Mouse (Mus musculus): Measurements from ENCODE around the gene Stat6. TPM values are rescaled to one million over a fixed set of nuclear protein-coding genes. Genes with fewer than 3 reads are reported as not detected.

Stat6 gene
- polyA plus RNA-seq, 1 experiment from 2014 or later, result 5.4 TPM

- Histone ChIP-seq H3K9me3 (replicated peaks; ENCODE audit: control insufficient read depth, low read length, poor library complexity, severe bottlenecking) (no peaks in the 10 kb centered on the region), H3K27me3 (ENCODE audit: control insufficient read depth, insufficient read depth, low read depth, low read length) (no peaks in the 10 kb centered on the region)
- WGBS, result 23% methylated on average over 1 of the region's 1 CpGs
These were observed 48.3 kb downstream of the Stat6 start for GRCm38 (mm10) chr10:127691053-127691452.

GRCm38 (mm10) chr10:127694636-127695035, 51.9 kb downstream of the Stat6 start:
- 53% methylated on average over 2 of the region's 2 CpGs for WGBS

More at GRCm38 (mm10) chr10:127691053-127691452, 48.3 kb downstream of the Stat6 start:
- Histone ChIP-seq H3K4me1 (ENCODE audit: control insufficient read depth, insufficient read depth, low read length) (no peaks in the 10 kb centered on the region), H3K4me2 (ENCODE audit: low read length) (no peak overlapping the region), H3K27ac (ENCODE audit: low read length) (no peak overlapping the region), H3K9ac (ENCODE audit: low read depth, low read length) (no peak overlapping the region), H3K4me3 (ENCODE audit: low read depth, low read length) (no peak overlapping the region), H3K36me3 (ENCODE audit: control insufficient read depth, insufficient read depth, low read length) (0 out of 2 replicates have a peak, but pooled peaks cover 3% of the 10 kb centered on the region)
- ATAC-seq, result no peak

GRCm38 (mm10) chr10:127695775-127696174, 53.0 kb downstream of the Stat6 start:
- H3K36me3 ChIP-seq (ENCODE audit: control insufficient read depth, insufficient read depth, low read length), result 0 out of 2 replicates have a peak, but pooled peaks cover 3% of the 10 kb centered on the region
- H3K4me2 ChIP-seq (ENCODE audit: low read length), result no peak overlapping the region
- H3K9ac ChIP-seq (ENCODE audit: low read depth, low read length), result no peak overlapping the region
- H3K27ac ChIP-seq (ENCODE audit: low read length), result no peak overlapping the region
- no peak for ATAC-seq
- H3K9me3 ChIP-seq (replicated peaks; ENCODE audit: control insufficient read depth, low read length, poor library complexity, severe bottlenecking), result no peaks in the 10 kb centered on the region
- H3K4me1 ChIP-seq (ENCODE audit: control insufficient read depth, insufficient read depth, low read length), result no peaks in the 10 kb centered on the region
- WGBS, result 93% methylated on average over 7 of the region's 7 CpGs
- no peak overlapping the region for H3K4me3 ChIP-seq (ENCODE audit: low read depth, low read length)
- H3K27me3 ChIP-seq (ENCODE audit: control insufficient read depth, insufficient read depth, low read depth, low read length), result no peaks in the 10 kb centered on the region

More at GRCm38 (mm10) chr10:127694636-127695035, 51.9 kb downstream of the Stat6 start:
- H3K4me1 ChIP-seq (ENCODE audit: control insufficient read depth, insufficient read depth, low read length), result no peaks in the 10 kb centered on the region
- H3K9ac ChIP-seq (ENCODE audit: low read depth, low read length), result no peak overlapping the region
- H3K9me3 ChIP-seq (replicated peaks; ENCODE audit: control insufficient read depth, low read length, poor library complexity, severe bottlenecking), result no peaks in the 10 kb centered on the region
- H3K36me3 ChIP-seq (ENCODE audit: control insufficient read depth, insufficient read depth, low read length), result 0 out of 2 replicates have a peak, but pooled peaks cover 3% of the 10 kb centered on the region
- no peaks in the 10 kb centered on the region for H3K27me3 ChIP-seq (ENCODE audit: control insufficient read depth, insufficient read depth, low read depth, low read length)
- no peak for ATAC-seq
- H3K27ac ChIP-seq (ENCODE audit: low read length), result no peak overlapping the region
- no peak overlapping the region for H3K4me3 ChIP-seq (ENCODE audit: low read depth, low read length)
- no peak overlapping the region for H3K4me2 ChIP-seq (ENCODE audit: low read length)

GRCm38 (mm10) chr10:127698966-127699365, 56.2 kb downstream of the Stat6 start:
- H3K9me3 ChIP-seq (replicated peaks; ENCODE audit: control insufficient read depth, low read length, poor library complexity, severe bottlenecking), result no peaks in the 10 kb centered on the region
- H3K4me1 ChIP-seq (ENCODE audit: control insufficient read depth, insufficient read depth, low read length), result no peaks in the 10 kb centered on the region
- no peak overlapping the region for H3K9ac ChIP-seq (ENCODE audit: low read depth, low read length)
- H3K36me3 ChIP-seq (ENCODE audit: control insufficient read depth, insufficient read depth, low read length), result 0 out of 2 replicates have a peak, but pooled peaks cover 3% of the 10 kb centered on the region
- no peak overlapping the region for H3K4me2 ChIP-seq (ENCODE audit: low read length)
- no peak overlapping the region for H3K27ac ChIP-seq (ENCODE audit: low read length)
- no peak for ATAC-seq
- WGBS, result 93% methylated on average over 7 of the region's 7 CpGs
- no peaks in the 10 kb centered on the region for H3K27me3 ChIP-seq (ENCODE audit: control insufficient read depth, insufficient read depth, low read depth, low read length)
- no peak overlapping the region for H3K4me3 ChIP-seq (ENCODE audit: low read depth, low read length)

GRCm38 (mm10) chr10:127703299-127703698, 60.5 kb downstream of the Stat6 start:
- WGBS, result 55% methylated on average over 4 of the region's 4 CpGs
- Histone ChIP-seq H3K4me3 (ENCODE audit: low read depth, low read length) (no peak overlapping the region), H3K9ac (ENCODE audit: low read depth, low read length) (no peak overlapping the region), H3K9me3 (replicated peaks; ENCODE audit: control insufficient read depth, low read length, poor library complexity, severe bottlenecking) (no peaks in the 10 kb centered on the region), H3K4me1 (ENCODE audit: control insufficient read depth, insufficient read depth, low read length) (no peaks in the 10 kb centered on the region), H3K27me3 (ENCODE audit: control insufficient read depth, insufficient read depth, low read depth, low read length) (no peaks in the 10 kb centered on the region), H3K4me2 (ENCODE audit: low read length) (no peak overlapping the region), H3K36me3 (ENCODE audit: control insufficient read depth, insufficient read depth, low read length) (no peaks in the 10 kb centered on the region), H3K27ac (ENCODE audit: low read length) (no peak overlapping the region)
- no peak for ATAC-seq

GRCm38 (mm10) chr10:127704293-127704692, 61.5 kb downstream of the Stat6 start:
- H3K4me2 ChIP-seq (ENCODE audit: low read length), result no peak overlapping the region
- H3K4me3 ChIP-seq (ENCODE audit: low read depth, low read length), result no peak overlapping the region

GRCm38 (mm10) chr10:127704766-127705220, 62.0 kb downstream of the Stat6 start, which contains the start of gene Myo1a:
Gene Myo1a, plus strand, starts transcription at chr10:127705170.
- Histone ChIP-seq H3K9ac (ENCODE audit: low read depth, low read length) (no peak within 1 kb of the TSS), H3K4me2 (ENCODE audit: low read length) (no peak within 1 kb of the TSS), H3K9me3 (replicated peaks; ENCODE audit: control insufficient read depth, low read length, poor library complexity, severe bottlenecking) (no peaks in the 10 kb centered on the region), H3K27ac (ENCODE audit: low read length) (no peak within 1 kb of the TSS), H3K4me1 (ENCODE audit: control insufficient read depth, insufficient read depth, low read length) (no peaks in the 10 kb centered on the region), H3K4me3 (ENCODE audit: low read depth, low read length) (no peak within 1 kb of the TSS), H3K36me3 (ENCODE audit: control insufficient read depth, insufficient read depth, low read length) (no peaks in the 10 kb centered on the region), H3K27me3 (ENCODE audit: control insufficient read depth, insufficient read depth, low read depth, low read length) (no peaks in the 10 kb centered on the region)
- ATAC-seq, result no peak
- 81% methylated on average over 2 of the region's 2 CpGs for WGBS

More at GRCm38 (mm10) chr10:127704293-127704692, 61.5 kb downstream of the Stat6 start:
- 73% methylated on average over 2 of the region's 2 CpGs for WGBS
- Histone ChIP-seq H3K36me3 (ENCODE audit: control insufficient read depth, insufficient read depth, low read length) (no peaks in the 10 kb centered on the region), H3K4me1 (ENCODE audit: control insufficient read depth, insufficient read depth, low read length) (no peaks in the 10 kb centered on the region), H3K27me3 (ENCODE audit: control insufficient read depth, insufficient read depth, low read depth, low read length) (no peaks in the 10 kb centered on the region), H3K9ac (ENCODE audit: low read depth, low read length) (no peak overlapping the region), H3K27ac (ENCODE audit: low read length) (no peak overlapping the region), H3K9me3 (replicated peaks; ENCODE audit: control insufficient read depth, low read length, poor library complexity, severe bottlenecking) (no peaks in the 10 kb centered on the region)
- ATAC-seq, result no peak

- no peaks in the 10 kb centered on the region for H3K36me3 ChIP-seq (ENCODE audit: control insufficient read depth, insufficient read depth, low read length)
- WGBS, result 93% methylated on average over 4 of the region's 4 CpGs
- no peak overlapping the region for H3K27ac ChIP-seq (ENCODE audit: low read length)
- H3K4me2 ChIP-seq (ENCODE audit: low read length), result no peak overlapping the region
- no peak for ATAC-seq
- no peak overlapping the region for H3K4me3 ChIP-seq (ENCODE audit: low read depth, low read length)
- H3K27me3 ChIP-seq (ENCODE audit: control insufficient read depth, insufficient read depth, low read depth, low read length), result no peaks in the 10 kb centered on the region
- H3K4me1 ChIP-seq (ENCODE audit: control insufficient read depth, insufficient read depth, low read length), result no peaks in the 10 kb centered on the region
- no peaks in the 10 kb centered on the region for H3K9me3 ChIP-seq (replicated peaks; ENCODE audit: control insufficient read depth, low read length, poor library complexity, severe bottlenecking)
- no peak overlapping the region for H3K9ac ChIP-seq (ENCODE audit: low read depth, low read length)
These were observed 63.0 kb downstream of the Stat6 start for GRCm38 (mm10) chr10:127705783-127706182.

- Histone ChIP-seq H3K4me1 (ENCODE audit: control insufficient read depth, insufficient read depth, low read length) (no peaks in the 10 kb centered on the region), H3K36me3 (ENCODE audit: control insufficient read depth, insufficient read depth, low read length) (no peaks in the 10 kb centered on the region), H3K9ac (ENCODE audit: low read depth, low read length) (no peak overlapping the region), H3K27me3 (ENCODE audit: control insufficient read depth, insufficient read depth, low read depth, low read length) (no peaks in the 10 kb centered on the region), H3K9me3 (replicated peaks; ENCODE audit: control insufficient read depth, low read length, poor library complexity, severe bottlenecking) (no peaks in the 10 kb centered on the region), H3K4me2 (ENCODE audit: low read length) (no peak overlapping the region), H3K27ac (ENCODE audit: low read length) (no peak overlapping the region), H3K4me3 (ENCODE audit: low read depth, low read length) (no peak overlapping the region)
- WGBS, result 84% methylated on average over 7 of the region's 7 CpGs
- ATAC-seq, result no peak
These were observed 64.9 kb downstream of the Stat6 start for GRCm38 (mm10) chr10:127707721-127708120.
